Mouse (Mus musculus): ENCODE data around the gene Zfp687.

Gene Zfp687

DNA sequence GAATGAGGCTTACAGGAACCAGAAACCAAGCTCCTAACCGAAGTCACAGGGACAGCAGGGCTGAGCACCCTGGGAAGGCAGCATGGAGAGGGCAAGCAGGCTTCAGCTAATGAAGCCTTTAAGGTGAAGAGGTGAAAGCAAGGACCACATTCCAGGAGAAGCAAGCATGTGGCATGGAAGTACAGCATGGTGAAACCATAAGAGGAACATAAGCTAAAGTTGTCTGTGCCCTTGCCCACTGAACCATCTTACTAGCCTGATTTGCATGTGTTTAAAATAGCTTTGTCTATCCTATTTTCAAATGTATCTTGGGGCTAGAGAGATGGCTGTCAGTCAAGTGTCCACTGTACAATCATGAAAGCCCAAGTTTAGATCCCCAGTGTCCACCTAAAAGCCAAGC, 49.4 kb downstream of the Zfp687 start:
- no peak for DNase-seq (ENCODE audit: low read depth, low spot score)

DNA sequence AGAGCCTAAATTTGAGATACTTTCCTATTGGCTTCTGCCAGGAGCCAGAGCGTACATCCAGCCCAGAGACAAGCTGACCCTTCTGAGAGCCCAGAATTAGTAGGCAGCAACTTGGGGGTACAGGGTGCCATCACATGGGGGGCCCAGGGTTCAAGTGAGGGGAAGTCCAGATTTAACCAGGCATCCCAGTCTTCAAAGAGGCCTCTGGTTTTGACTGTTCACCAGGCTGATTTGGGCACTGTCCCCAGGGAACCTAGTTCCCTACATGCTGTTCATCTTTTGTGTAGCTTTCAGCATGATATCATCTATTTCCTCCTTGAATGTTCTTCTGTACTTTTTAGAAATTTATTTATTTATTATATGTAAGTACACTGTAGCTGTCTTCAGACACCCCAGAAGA, 50.3 kb downstream of the Zfp687 start:
- DNase-seq (ENCODE audit: low read depth, low spot score), result no peak

DNA sequence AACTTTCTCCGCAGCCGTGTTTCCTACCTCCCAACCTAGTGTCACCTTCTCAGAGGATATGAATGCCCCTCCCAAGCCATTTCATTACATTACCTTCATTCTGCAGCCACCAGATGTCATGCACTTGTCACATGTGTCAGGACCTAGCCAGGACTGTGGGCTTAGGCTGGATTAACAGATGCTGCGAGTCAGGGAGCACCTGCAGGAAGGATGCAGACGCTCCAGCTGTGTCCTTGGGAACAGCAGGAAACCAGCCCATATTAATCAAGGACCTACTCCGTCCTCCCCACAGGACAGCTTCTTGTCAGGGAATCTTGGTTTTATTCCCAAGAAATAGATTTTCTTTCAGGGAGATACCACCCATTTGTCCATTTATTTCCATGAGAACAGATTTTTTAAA, 54.9 kb downstream of the Zfp687 start:
- DNase-seq (ENCODE audit: low read depth, low spot score), result no peak

DNA sequence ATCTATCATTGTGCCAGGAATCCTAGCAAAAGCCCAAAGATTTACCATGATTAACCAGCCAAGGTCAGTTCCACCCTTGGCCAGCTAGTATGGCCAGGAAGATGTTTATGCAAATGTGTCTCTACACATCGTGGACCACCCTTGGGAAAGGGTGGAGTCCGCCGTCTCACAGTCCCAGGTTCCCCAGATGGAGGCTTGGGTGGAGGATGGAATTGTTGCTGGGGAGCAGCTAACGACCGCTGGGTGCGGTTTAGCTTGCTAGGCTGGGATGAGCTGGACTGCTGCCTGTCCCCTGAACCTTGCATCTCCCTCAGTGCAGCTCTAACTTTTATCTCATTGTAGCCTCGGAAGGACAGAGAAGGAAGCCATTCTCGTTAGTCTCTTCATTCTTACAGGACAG, 55.4 kb downstream of the Zfp687 start:
- DNase-seq (ENCODE audit: low read depth, low spot score), result no peak

DNA sequence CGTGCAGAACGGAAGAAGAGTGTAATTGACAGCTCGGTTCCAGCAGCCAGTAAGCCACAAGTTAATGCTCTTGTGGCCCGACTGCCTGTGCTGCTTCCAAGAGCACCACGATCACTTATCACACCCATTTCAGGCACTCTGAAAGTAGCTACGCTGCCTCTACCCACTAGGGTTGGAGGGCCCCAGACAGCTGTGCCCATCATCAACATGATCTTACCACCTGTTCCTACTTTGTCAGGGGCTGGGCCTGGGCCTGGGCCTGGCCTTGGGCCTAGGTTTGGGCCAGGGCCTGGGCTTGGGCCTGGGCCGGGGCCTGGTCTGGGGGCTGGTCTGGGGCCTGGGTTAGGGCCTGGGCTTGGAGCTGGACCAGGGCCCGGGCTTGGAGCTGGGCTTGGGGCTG, 57.0 kb downstream of the Zfp687 start:
- DNase-seq (ENCODE audit: low read depth, low spot score), result no peak

Data from 3T3-L1 (cell line).